Mouse (Mus musculus): ENCODE data around the gene Gm8279. TPM values are rescaled to one million over a fixed set of nuclear protein-coding genes. Genes with fewer than 3 reads are reported as not detected.

Gm8279 gene
- total RNA-seq (2023) = not detected

GRCm38 (mm10) chr14:5131219-5131618, at the start of gene Gm8279:
Gene Gm8279 (plus strand): TSS chr14:5131519.

GRCm38 (mm10) chr14:5164235-5164634, 32.9 kb downstream of the Gm8279 start, which contains the start of gene Gm3317:
Gene Gm3317 (plus strand): TSS chr14:5164535.

GRCm38 (mm10) chr14:5185493-5185892, 54.2 kb downstream of the Gm8279 start, which contains the start of gene Gm8271:
Gene Gm8271 (plus strand): TSS chr14:5185793.

Other genes with a start within 250 kb of the Gm8279 start
- gene Gm3278, start 239.1 kb upstream of the Gm8279 start, total RNA-seq (2023) = not detected
- not detected for gene Gm8297, start 147.6 kb upstream of the Gm8279 start, total RNA-seq (2023)
- gene Gm3298, start 115.6 kb upstream of the Gm8279 start, total RNA-seq (2023) = not detected
- not detected for gene 4930555G01Rik, start 80.9 kb upstream of the Gm8279 start, total RNA-seq (2023)
- under 1 TPM in 1 of 2 experiments, not detected in 1; 0.29 TPM for gene Gm8281, start 60.5 kb upstream of the Gm8279 start, total RNA-seq (2023)
- gene Gm3317, start 33.0 kb downstream of the Gm8279 start, total RNA-seq (2023) = not detected
- not detected for gene Gm8271, start 54.3 kb downstream of the Gm8279 start, total RNA-seq (2023)
- not detected for gene Gm3526, start 129.1 kb downstream of the Gm8279 start, total RNA-seq (2023)
- gene Gm3542, start 203.4 kb downstream of the Gm8279 start, total RNA-seq (2023) = not detected